Mouse (Mus musculus) thymus, adult 2 months (tissue): ENCODE results near the gene Nfs1. TPM values are rescaled to one million over a fixed set of nuclear protein-coding genes. Genes with fewer than 3 reads are reported as not detected.
"Not testable (repeated sequence)": the region's sequence is repeated elsewhere in the genome, so short reads cannot be mapped to it uniquely, and the experiment has no call there.

Experiments used
- DNase-seq: peaks from one replicate; pipeline ENCODE4 v3.0.0; 2021
- H3K27ac ChIP-seq: fragments of 200-500 bp; 2 replicates; pipeline ENCODE4 v1.5.1; 2012; ENCODE audit warnings: low read length, control low read depth; ENCODE audit not compliant: control insufficient read depth, insufficient read depth
- H3K27me3 ChIP-seq: fragments of 200-500 bp; 2 replicates; pipeline ENCODE4 v1.6.1; 2012; ENCODE audit warnings: mild to moderate bottlenecking, low read length, moderate library complexity, mixed read lengths; ENCODE audit not compliant: control insufficient read depth, insufficient read depth
- H3K36me3 ChIP-seq: fragments of 200-500 bp; 2 replicates; pipeline ENCODE4 v1.6.1; 2012; ENCODE audit warnings: mild to moderate bottlenecking, low read length, moderate library complexity; ENCODE audit not compliant: control insufficient read depth, insufficient read depth
- H3K4me1 ChIP-seq: fragments of 200-500 bp; replicated peaks from 2 replicates; pipeline ENCODE4 v1.6.1; 2012; ENCODE audit warnings: low read length; ENCODE audit not compliant: control insufficient read depth, insufficient read depth
- H3K4me3 ChIP-seq: fragments of 200-500 bp; 2 replicates; pipeline ENCODE4 v1.5.1; 2012; ENCODE audit warnings: mild to moderate bottlenecking, low read length, control low read depth, moderate library complexity; ENCODE audit not compliant: control insufficient read depth, insufficient read depth
- CTCF ChIP-seq: fragments of 200-500 bp; IDR thresholded peaks from 2 replicates; pipeline ENCODE4 v1.5.1; 2012; ENCODE audit warnings: mild to moderate bottlenecking, control low read depth, low read length, moderate library complexity, borderline replicate concordance; ENCODE audit not compliant: control insufficient read depth, poor library complexity, insufficient read depth; ENCODE audit errors: extremely low read depth
- POLR2A ChIP-seq: fragments of 200-500 bp; IDR thresholded peaks from 2 replicates; pipeline ENCODE4 v1.6.1; 2012; ENCODE audit warnings: mild to moderate bottlenecking, low read length, control low read depth, moderate library complexity; ENCODE audit not compliant: control insufficient read depth, poor library complexity, insufficient read depth; ENCODE audit errors: extremely low read depth
- WGBS: fragments of 180-500 bp; shearing (Covaris S2); methylation state at CpG from one replicate; pipeline ENCODE4 v1.1.7; 2018; 5-methylcytosine and 5-hydroxymethylcytosine counted together
- polyA plus RNA-seq: library from polyadenylated mRNA; depleted of rRNA; stranded (reverse); fragments of >200 nt; gene quantifications from 2 replicates; pipeline ENCODE4 v1.2.3, GENCODE M21; 2012

The Nfs1 gene
- polyA plus RNA-seq, 1 experiment: 53.8 TPM

GRCm38 (mm10) chr2:156119566-156119965 lies 24.4 kb downstream of the Nfs1 start:
- Histone ChIP-seq H3K27me3 (no peaks in the 10 kb centered on the region), H3K4me3 (no peak overlapping the region), H3K36me3 (no peaks in the 10 kb centered on the region), H3K4me1 (no peaks in the 10 kb centered on the region), H3K27ac (no peak overlapping the region)
- no peak for DNase-seq
- TF ChIP-seq CTCF (no peak), POLR2A (no peak)

DNA sequence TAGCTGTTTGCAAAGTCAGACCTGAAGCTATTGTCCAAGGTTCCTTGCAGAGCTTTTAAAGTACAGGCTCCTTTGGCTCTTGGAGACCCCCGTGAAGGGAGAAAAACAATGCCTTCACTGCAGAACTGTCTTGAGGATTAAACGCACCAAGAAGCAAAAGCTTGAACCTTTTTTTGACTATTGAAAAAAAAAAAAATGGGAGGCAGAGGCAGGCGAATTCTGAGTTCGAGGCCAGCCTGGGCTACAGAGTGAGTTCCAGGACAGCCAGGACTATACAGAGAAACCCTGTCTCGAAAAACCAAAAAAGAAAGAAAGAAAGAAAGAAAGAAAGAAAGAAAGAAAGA lies 31.9 kb downstream of the Nfs1 start:
- H3K4me1 ChIP-seq, H3K27me3 ChIP-seq, H3K36me3 ChIP-seq, DNase-seq, H3K27ac ChIP-seq: not testable (repeated sequence)
- peak overlapping the region; percentile 87; the same call in 1 of the 2 replicates for H3K4me3 ChIP-seq
- 14% methylated on average over 5 of the region's 5 CpGs for WGBS

DNA sequence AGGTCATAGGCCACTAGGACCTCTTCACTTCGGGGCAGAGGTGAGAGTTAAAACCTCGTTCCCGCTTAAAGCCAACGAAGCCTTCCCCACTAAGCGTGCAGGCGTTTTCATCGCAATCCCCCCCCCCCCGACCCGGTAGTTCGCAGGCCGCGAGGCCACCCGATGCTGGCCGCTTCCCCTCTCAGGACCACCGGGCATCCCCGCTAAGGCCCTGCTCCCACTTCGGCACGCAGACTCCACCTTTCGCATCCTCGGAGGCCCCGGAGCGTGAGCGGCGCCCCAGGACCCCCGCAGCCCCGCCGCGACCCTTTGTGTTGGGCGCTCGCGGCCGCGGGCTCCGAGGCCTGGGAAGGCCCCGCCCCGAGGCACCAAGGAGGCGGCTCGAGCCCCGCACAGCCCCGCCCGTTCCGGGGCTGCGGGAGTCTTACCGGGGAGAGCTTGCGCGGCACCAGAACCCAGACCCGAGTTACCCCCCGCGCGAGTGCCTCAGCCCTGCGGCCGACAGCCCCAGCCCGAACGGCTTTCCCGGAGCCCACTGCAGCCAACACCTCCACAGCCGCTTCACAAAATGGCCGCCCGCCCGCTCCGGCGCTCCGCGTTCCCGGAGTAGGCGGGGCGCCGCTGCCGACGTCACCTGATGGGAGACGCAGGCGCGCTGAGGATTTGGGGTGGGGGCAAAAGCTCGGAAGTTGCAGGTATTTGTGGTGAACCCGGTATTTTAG lies 32.5 kb downstream of the Nfs1 start, which contains the start of the genes Cpne1 and Rbm12:
TSS of gene Cpne1 (minus strand) at position 608 of the 722 bp plus-strand sequence.
TSS of gene Rbm12 (minus strand) at position 621 of the 722 bp plus-strand sequence.
- peaks cover 5% of the 10 kb centered on the region for H3K4me1 ChIP-seq
- no peaks in the 10 kb centered on the region for H3K36me3 ChIP-seq
- TF ChIP-seq CTCF: peak; percentile 54; the same call in 1 of the 2 replicates
- peak; percentile 92 for TF ChIP-seq POLR2A
- H3K27me3 ChIP-seq: no peaks in the 10 kb centered on the region
- DNase-seq: peak; percentile 96
- WGBS: under 1% methylated on average over 73 of the region's 74 CpGs
- peak within 1 kb of the TSS; percentile 51; the same call in 1 of the 2 replicates for H3K27ac ChIP-seq
- H3K4me3 ChIP-seq: peak within 1 kb of the TSS; percentile 87

DNA sequence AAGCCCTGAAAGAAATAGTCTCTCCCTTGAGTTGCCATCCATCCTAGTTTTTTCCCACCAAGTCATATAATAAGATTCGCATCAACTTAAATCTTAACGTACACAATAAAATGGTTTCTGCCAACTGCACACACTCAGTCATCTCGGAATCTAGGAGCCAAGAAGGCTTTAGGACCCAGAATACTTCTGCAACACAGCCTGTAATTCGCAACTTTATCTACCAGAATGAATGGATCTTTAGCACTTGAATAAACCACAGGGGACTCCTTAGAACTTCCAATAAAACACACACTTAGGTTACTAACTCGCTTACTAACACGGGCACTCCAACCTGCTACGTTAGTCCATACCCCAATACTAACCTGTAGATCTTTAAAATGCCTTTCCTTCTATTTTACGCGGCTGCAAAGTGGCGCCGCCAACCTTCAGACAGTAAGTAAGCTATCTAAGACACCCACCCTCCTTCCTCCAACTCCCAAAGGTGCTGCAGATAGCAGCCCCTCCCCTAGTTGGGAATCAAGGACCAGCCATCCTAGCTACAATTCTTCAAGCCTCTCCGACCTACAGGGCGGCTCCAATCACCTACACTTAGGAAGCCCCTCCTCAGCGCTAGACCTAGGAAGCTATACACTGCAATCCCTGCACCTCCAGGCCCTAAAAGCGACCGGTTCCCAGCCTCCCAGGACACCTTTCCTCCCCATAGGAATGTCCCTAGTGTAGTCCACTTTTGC lies 33.2 kb downstream of the Nfs1 start:
- Histone ChIP-seq H3K36me3 (no peaks in the 10 kb centered on the region), H3K4me1 (peaks cover 5% of the 10 kb centered on the region), H3K27ac (peak overlapping the region; percentile 51; the same call in 1 of the 2 replicates), H3K4me3 (peak overlapping the region; percentile 87), H3K27me3 (no peaks in the 10 kb centered on the region)
- DNase-seq: peak; percentile 25
- no peak for TF ChIP-seq CTCF
- no peak for TF ChIP-seq POLR2A
- WGBS: under 1% methylated on average over 16 of the region's 16 CpGs

DNA sequence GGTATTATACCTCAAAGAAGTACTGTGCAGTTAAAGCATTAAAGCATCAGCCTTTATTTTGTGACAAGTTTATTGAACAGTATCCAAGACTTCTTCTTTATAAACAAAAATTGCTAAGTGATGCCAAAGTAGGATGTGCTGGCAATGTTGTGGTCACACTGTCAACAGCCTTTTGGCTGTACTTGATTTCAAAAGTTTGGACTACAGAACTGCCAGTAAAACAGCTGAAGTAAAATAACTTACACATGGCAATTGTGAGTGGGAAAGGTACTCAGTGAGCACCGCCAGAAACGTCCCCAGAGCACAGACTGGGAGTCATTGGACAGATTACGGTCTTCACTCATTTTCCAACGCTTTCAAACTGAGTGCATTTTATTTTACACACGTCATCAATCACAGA lies 52.1 kb downstream of the Nfs1 start:
- H3K27ac ChIP-seq: no peak overlapping the region
- no peaks in the 10 kb centered on the region for H3K4me1 ChIP-seq
- peaks cover 25% of the 10 kb centered on the region for H3K36me3 ChIP-seq
- H3K4me3 ChIP-seq: no peak overlapping the region
- TF ChIP-seq CTCF (no peak), POLR2A (no peak)
- no peaks in the 10 kb centered on the region for H3K27me3 ChIP-seq
- DNase-seq: no peak
- 92% methylated on average over 5 of the region's 5 CpGs for WGBS

DNA sequence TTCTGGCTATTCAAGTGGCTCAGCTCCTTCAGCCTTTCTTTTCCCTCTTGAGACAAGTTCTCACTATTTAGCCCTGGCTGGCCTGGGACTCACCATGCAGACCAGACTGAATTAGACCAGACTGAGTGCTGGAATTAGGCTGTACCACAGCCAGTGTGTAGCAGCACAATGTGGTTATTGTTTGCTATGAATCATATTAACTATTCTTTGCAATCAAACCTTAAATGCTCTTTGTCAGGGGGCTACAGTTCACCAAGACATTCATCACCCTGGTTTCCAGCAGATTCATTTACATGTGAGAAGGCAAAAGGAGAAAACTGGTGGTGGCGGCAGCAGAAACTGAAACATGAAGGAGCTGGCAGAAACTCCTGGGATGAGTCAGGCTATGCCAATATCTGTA lies 54.2 kb downstream of the Nfs1 start:
- H3K27ac ChIP-seq: no peak overlapping the region
- no peak for TF ChIP-seq POLR2A
- TF ChIP-seq CTCF: no peak
- H3K4me3 ChIP-seq: no peak overlapping the region
- H3K27me3 ChIP-seq: no peaks in the 10 kb centered on the region
- no peaks in the 10 kb centered on the region for H3K4me1 ChIP-seq
- WGBS: 94% methylated on average over 1 of the region's 1 CpGs
- no peak for DNase-seq
- peaks cover 3% of the 10 kb centered on the region; the same call in 1 of the 2 replicates for H3K36me3 ChIP-seq
